Mouse (Mus musculus) right cerebral cortex, postnatal 10 days (tissue): ENCODE results near the gene Epha2.

ENCODE experiments used
- DNase-seq, 2 experiments: peaks; one replicate each; pipeline ENCODE4 v3.0.0; 2021; ENCODE audit warnings: low spot score in 2 of 2

The Epha2 gene

DNA sequence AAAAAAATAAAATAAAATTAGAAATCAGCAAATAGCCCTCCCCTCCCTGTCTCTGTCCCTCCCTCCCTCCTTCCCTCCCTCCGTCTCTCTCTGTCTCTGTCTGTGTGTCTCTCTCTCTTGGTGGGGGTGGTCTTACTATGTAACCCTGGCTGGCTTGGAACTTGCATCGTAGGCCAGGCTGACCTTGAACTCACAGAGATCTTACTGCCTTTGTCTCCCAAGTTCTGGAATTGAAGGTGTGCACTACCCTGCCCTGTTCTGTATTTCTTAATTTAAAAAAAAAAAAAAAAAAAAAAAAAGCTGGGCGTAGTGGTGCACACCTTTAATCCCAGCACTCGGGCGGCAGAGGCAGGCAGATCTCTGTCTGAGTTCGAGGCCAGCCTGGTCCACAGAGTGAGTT is 21.3 kb upstream of the Epha2 start:
- DNase-seq, result no peak

DNA sequence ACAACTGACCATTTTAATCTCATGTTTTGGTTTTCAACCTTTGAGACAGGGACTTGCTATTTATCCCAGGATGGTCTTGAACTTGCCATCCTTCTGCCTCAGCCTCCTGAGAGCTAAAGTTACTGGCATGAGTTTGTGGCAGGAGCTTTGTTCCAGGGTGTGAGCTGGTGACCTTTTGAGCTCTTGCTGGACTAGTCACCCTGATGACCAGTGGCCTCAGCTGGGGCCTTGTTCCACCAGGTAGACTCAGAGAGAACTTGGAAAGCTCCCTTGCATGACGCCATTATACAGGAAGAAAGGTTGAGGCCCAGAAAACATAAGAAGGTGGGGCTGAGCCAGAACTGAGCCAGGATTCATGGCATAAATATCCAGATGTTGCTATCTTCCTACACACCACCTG is 20.6 kb upstream of the Epha2 start:
- DNase-seq, result no peak

GRCm38 (mm10) chr4:141281153-141281552 is 19.9 kb upstream of the Epha2 start:
- DNase-seq, result no peak

DNA sequence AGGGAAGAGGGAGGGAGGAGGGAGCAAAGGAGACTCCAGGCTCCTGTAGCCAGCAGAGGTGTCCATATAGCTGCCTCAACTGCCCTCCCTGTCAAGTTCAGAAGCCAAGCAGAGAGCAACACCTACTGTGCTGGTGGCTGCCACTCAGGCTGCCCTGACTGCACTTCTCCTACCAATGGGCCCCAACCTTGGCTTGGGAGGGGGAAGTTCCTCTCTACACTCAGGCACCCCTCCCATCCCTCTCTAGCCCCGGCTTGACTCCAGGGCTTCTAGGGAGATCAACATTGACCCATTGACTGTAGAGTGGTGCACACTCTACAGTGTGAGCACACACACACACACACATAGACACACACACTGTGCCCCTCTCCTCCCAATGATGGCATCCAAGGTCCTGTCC is 19.5 kb upstream of the Epha2 start:
- no peak for DNase-seq

GRCm38 (mm10) chr4:141282087-141282486 is 19.0 kb upstream of the Epha2 start:
- DNase-seq, result peak in 1 of 2 experiments; percentile 23

GRCm38 (mm10) chr4:141282623-141283022 is 18.4 kb upstream of the Epha2 start:
- no peak for DNase-seq

DNA sequence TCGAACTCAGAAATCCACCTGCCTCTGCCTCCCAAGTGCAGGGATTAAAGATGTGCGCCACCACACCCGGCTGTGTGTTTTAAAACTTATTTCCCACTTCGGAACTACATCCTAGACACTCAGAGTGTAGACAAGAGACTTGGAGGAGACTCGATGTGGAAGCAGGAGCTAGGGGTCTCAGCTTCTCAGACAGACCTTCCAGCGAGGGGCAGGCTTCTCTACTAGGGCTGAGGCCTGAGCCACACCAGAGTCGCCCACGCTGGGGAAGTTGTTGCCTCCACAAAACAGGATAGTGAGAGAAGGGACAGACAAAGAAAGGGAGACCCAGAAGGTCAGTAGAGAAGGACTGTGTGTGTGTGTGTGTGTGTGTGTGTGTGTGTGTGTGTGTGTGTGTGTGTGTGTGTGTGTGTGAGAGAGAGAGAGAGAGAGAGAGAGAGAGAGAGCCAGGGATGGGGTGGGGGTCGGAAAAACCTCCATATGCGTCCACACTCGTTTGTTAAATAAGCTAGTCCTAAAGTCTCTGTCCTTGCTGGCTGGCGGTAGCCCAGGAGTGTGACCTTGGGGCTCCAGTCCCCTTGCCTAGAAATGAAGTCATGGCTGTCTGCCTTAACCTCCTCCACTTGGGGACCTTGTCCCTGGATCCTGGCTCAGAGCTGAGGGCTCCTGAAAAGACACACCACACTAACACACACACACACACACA is 17.7 kb upstream of the Epha2 start:
- no peak for DNase-seq

DNA sequence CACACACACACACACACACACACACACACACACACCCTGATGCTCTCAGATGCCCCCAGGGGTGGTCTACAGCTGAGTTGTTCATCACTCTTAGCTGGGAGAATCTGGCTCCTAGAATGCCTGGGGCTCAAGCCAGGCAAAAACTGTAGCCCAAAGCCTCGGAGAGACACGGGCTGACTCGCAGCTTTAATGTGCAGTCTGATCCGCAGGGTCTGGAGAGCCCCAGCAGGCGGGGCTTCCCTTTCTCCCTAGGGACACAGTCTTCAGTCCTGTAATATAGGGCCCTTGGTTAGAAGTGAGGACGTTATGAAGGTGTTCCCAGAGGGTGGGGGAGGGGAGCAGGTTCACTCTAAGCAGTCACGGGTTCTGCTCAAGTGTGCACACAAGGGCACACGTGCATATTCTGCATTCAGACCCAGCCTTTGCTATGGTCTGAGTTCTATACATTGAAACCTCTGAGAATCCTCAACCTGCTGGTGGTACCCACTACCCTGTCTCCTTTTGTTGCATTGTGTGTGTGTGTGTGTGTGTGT is 17.1 kb upstream of the Epha2 start:
- DNase-seq, result no peak

DNA sequence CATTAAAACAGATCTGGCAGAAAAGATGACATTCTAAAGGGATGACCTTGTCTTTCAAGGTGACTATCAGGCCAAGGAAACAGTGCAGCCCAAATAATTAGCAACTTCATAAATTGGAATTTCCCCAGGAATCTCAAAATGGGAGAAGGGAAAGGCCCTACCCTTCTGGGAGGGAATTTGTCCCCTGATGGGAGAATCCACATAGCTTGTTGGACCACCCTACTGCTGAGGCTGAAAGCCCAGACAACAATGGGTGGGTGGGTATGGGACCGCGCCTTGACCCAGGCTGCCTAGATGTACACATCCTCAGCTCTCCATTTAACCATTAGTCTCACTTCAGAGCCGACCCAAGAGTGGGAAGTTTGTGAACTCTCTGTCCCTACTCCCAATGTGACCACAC is 16.6 kb upstream of the Epha2 start:
- DNase-seq, result no peak

- no peak for DNase-seq
These were observed 15.9 kb upstream of the Epha2 start for GRCm38 (mm10) chr4:141285128-141285527.

DNA sequence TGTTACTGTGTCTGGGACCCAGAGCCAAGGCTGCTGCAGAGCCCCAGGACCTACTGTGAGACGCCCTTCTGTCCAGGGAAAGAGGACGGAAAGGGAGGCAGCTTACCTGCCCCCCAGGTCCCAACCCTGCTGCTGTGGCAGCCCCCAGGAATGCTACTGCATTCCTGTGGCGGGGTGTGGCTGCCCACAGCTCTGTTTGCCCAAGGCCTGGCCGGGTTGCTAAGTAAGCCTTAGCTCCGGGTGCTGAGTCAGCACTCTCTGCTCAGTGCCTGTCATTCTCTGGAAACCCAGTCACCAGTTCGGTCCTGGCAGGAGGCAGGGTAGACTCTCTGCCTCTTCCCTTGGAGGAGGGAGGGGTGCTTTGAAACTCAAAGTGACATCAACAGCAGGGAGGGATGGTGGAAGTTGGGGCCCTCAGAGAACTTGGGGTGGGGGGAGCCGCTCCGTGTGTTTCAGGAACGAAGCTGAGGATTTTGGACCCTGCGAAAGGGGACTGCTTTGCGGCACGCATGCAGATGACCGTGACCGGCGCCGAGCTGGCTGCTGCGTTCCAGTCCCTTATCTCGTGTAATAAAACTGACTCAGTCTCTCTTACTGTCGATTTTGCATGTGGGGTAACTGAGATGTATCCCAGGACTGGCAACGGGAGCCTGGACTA is 14.1 kb upstream of the Epha2 start:
- no peak for DNase-seq

DNA sequence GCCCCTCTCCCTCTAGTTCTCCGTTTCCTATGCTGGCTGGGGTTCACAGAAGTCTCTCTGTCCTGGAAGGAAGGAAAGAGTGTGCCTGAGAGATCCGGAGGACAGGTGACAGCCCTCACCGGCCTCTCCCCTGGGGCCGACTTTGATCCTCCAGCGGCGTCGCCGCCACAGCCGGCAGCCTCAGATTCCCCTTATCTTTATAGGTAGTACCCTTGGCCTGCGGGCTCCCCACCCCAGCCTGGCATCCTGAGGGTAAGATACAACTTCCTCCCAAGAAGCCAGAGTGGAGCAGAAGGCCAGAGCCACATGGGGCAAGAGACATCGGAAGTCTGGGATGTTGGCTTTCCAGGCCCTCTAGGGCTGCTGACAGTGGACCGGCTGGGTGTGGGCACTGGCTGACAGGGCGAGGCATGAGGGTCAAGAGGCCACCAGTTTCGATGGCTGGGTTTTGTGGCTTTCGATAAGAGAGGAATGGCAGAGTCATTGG is 13.5 kb upstream of the Epha2 start:
- no peak for DNase-seq

DNA sequence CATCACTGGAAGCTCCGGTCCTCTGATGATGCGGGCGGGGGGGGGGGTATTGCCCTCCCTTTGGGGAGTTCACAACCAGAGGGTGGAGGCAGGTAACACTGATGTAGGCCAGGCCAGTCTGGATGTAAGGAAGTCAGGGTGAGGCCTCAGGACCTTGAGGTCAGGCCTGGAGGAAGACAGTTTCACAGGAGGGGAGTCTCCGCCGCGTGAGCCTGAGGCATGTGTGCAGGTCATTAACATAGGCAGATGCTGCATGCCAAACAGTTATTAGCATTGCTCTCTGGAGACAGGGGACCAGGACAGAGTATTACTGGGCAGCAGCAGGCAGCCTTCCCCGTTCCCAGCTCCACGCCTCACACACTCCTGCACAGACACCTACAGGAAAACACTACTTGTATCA is 12.9 kb upstream of the Epha2 start:
- no peak for DNase-seq

GRCm38 (mm10) chr4:141291571-141292375 is 9.3 kb upstream of the Epha2 start:
- no peak for DNase-seq

- no peak for DNase-seq
These were observed 5.3 kb upstream of the Epha2 start for GRCm38 (mm10) chr4:141295774-141296186.

DNA sequence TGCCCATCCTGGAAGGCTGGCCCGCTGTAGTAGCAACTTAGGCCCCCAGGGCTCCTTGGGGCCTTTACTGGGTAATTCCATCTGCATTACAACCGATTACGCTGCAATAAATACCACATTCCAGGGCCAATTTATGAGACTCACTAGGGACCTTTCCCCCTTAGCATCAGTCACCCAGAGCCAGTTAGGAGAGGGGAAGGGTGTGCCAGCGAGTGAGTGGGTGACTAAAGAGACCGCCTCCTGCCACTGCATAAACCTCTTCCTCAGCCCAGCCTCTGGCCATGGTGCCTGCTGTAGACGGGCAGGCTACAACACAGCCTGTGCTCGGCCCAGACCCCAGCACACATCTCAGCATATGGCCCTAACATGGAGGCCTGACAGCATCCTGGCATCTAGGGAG is 3.1 kb upstream of the Epha2 start:
- no peak for DNase-seq

DNA sequence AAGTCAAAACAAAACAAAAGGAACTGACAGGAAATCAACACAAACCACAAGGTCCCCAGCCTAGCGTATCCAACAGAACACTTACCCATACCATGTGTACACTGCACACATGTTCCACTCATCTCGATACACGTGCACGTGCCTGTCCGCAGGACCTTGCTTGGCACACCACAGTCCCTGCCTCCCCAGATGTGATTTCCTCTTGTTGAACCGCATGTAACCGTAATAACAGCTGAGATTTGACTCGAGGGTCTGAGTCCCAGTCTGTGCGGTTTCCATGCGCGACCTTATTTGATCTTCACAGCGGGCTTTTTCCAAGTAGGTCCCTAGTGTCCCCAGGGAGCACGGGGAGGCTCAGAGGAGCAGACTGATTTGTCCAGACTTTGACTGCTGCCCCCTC is 1.7 kb upstream of the Epha2 start:
- DNase-seq, result no peak

DNA sequence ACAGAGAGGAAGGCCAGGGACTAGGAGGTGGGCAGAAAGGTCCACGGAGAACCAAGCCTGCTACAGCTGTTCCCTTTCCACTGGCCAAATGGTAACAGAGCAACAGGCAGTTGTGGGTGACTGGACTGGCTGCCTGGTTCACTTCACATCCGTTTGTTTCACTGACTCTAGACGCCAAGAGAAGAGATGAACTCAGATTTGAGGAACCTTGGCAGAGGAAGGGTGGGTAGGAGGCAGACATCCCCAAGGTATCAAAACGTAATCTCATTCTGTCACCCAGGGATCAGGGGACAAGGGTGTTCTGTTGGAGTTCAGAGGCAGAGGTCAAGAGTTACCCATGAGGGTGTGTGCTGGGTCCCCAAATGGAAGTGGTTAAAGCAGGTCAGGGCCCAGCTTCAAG is 844 bp upstream of the Epha2 start:
- DNase-seq, result no peak

- DNase-seq, result no peak
These were observed 769 bp downstream of the Epha2 start for GRCm38 (mm10) chr4:141301591-141302427.

- peak in 1 of 2 experiments; percentile 18 for DNase-seq
These were observed 1.7 kb downstream of the Epha2 start for GRCm38 (mm10) chr4:141302428-141303401.
